Mouse (Mus musculus): ENCODE results near the gene Tardbp. TPM values are rescaled to one million over a fixed set of nuclear protein-coding genes. Genes with fewer than 3 reads are reported as not detected.

The Tardbp gene
- total RNA-seq, 2 experiments from 2014 or later, result 583 to 881 TPM

- ATAC-seq (replicated peaks; ENCODE audit: low FRiP score, low TSS enrichment, poor library complexity, severe bottlenecking), result no peak
Observed at GRCm38 (mm10) chr4:148573222-148573621, 53.6 kb downstream of the Tardbp start.

GRCm38 (mm10) chr4:148570693-148571295 is 56.0 kb downstream of the Tardbp start:
- ATAC-seq (replicated peaks; ENCODE audit: low FRiP score, low TSS enrichment, poor library complexity, severe bottlenecking), result no peak

GRCm38 (mm10) chr4:148570138-148570537 is 56.7 kb downstream of the Tardbp start:
- no peak for ATAC-seq (replicated peaks; ENCODE audit: low FRiP score, low TSS enrichment, poor library complexity, severe bottlenecking)

GRCm38 (mm10) chr4:148563595-148563994 is 63.2 kb downstream of the Tardbp start:
- ATAC-seq (replicated peaks; ENCODE audit: low FRiP score, low TSS enrichment, poor library complexity, severe bottlenecking), result no peak

- no peak for ATAC-seq (replicated peaks; ENCODE audit: low FRiP score, low TSS enrichment, poor library complexity, severe bottlenecking)
Observed at GRCm38 (mm10) chr4:148562676-148563075, 64.1 kb downstream of the Tardbp start.

Other genes starting within 250 kb of the Tardbp start
- 14.9 and 21.7 TPM in 2 replicates for gene Ubiad1, start 182.2 kb downstream of the Tardbp start, total RNA-seq (2014; fragmentation: Nextera tagmentation)
- 10.1 and 12.9 TPM in 2 replicates for gene Ubiad1, start 182.2 kb downstream of the Tardbp start, total RNA-seq (2017)
- 26.5 and 27.9 TPM in 2 replicates for gene Mtor, start 178.4 kb downstream of the Tardbp start, total RNA-seq (2014; fragmentation: Nextera tagmentation)
- 9.1 and 12.2 TPM in 2 replicates for gene Mtor, start 178.4 kb downstream of the Tardbp start, total RNA-seq (2017)
- gene Angptl7, start 126.6 kb downstream of the Tardbp start, total RNA-seq (2014; fragmentation: Nextera tagmentation), result not detected in 2 replicates
- gene Angptl7, start 126.6 kb downstream of the Tardbp start, total RNA-seq (2017), result not detected in 2 replicates
- gene Exosc10, start 68.6 kb downstream of the Tardbp start, total RNA-seq (2014; fragmentation: Nextera tagmentation), result 69.1 and 70.6 TPM in 2 replicates
- gene Exosc10, start 68.6 kb downstream of the Tardbp start, total RNA-seq (2017), result 54.7 and 66.6 TPM in 2 replicates
- gene Srm, start 35.5 kb downstream of the Tardbp start, total RNA-seq (2014; fragmentation: Nextera tagmentation), result 261 and 281 TPM in 2 replicates
- 31.8 and 77.4 TPM in 2 replicates for gene Srm, start 35.5 kb downstream of the Tardbp start, total RNA-seq (2017)
- gene Masp2, start 24.5 kb downstream of the Tardbp start, total RNA-seq (2014; fragmentation: Nextera tagmentation), result not detected in 2 replicates
- 0.33 TPM in 1 of 2 replicates, not detected in the other for gene Masp2, start 24.5 kb downstream of the Tardbp start, total RNA-seq (2017)
- gene Gm572, start 16.3 kb upstream of the Tardbp start, total RNA-seq (2014; fragmentation: Nextera tagmentation), result not detected in 2 replicates
- not detected in 2 replicates for gene Gm572, start 16.3 kb upstream of the Tardbp start, total RNA-seq (2017)
- gene Casz1, start 177.4 kb upstream of the Tardbp start, total RNA-seq (2014; fragmentation: Nextera tagmentation), result 0.55 and 0.96 TPM in 2 replicates
- 0.27 and 0.75 TPM in 2 replicates for gene Casz1, start 177.4 kb upstream of the Tardbp start, total RNA-seq (2017)